Mouse (Mus musculus) monocyte, adult 5-6 weeks (primary cell): ENCODE results near the gene Rbm14. TPM values are rescaled to one million over a fixed set of nuclear protein-coding genes. Genes with fewer than 3 reads are reported as not detected.

ENCODE experiments used
- ATAC-seq: fragments of 153-309, 156-312 bp; replicated peaks from 2 replicates; pipeline ENCODE4 v1.8.0; 2017; ENCODE audit warnings: mild to moderate bottlenecking; ENCODE audit not compliant: low TSS enrichment, insufficient number of reproducible peaks, severe bottlenecking, poor library complexity, low FRiP score
- total RNA-seq: library from RNA; stranded (forward); fragments of 200-1000, 200-491, 200-594 nt; gene quantifications from 3 replicates; pipeline ENCODE4 v1.2.3, GENCODE M21; 2017

Gene Rbm14
- total RNA-seq: 6.2 to 21.3 TPM (median 6.9 TPM) in 3 replicates

DNA sequence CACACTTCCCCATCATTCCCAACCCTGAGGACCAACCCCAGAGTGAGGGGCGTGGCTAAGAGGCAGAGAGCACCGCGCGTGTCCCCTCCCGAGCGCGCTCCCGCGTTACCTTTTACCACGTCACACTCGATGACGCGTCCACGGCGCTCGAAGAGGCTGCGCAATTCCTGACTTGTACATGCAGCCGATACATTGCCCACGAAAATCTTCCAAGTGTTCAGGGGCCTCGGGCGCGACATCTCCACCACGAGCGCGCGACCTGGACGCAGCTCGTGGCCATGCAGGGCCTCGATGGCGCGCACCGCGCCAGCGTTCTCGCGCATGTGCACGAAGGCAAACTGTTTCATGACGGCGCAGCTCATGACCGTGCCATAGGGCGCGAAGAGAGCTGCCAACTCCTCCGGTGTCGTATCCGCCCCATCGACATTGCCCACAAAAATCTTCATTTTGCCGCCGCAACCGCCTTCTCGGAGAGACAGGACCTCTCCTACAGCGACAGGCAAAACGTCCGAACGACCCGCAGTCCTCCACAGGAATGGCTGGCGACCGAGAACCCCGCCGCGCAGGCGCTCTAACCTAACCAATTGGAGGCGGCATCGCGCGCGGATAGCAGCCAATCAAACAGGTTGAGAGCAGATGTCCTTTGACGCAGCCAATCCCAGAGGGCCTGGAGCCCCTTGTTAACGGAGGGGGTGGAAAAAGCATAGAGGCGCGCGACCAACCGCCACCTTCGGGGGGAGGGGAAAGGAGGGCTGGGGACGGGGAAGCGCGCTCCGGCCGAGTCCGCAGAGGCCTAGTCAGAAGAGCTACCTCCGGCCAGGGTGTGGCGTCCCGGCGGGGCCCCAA, at the start of gene Rbm14, which contains the start of gene Gm21992:
Gene Rbm14 (minus strand): TSS at position 572 of the 846 bp plus-strand sequence.
Gene Gm21992 (minus strand): TSS at position 550 of the 846 bp plus-strand sequence.
- ATAC-seq: peak; percentile 99

DNA sequence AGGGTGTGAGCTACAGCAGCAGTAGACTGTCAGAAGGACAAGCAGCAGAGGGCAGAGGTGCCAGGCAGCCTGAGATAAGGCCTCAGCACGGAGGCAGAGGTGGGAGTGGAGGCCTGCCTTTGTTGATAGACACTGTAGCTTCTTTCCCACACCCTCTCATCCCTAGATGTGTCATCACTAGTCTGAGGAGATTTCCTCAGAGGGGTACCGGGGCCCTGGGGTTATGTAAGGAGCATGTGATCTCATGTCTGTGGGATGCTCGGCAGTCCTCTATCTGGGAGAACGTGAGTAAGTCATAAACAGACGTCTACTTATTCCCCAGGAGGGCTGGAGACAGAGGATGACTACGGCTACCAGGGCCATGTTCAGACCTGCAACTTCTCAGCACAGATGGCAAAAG, 47.6 kb upstream of the Rbm14 start:
- ATAC-seq: no peak

DNA sequence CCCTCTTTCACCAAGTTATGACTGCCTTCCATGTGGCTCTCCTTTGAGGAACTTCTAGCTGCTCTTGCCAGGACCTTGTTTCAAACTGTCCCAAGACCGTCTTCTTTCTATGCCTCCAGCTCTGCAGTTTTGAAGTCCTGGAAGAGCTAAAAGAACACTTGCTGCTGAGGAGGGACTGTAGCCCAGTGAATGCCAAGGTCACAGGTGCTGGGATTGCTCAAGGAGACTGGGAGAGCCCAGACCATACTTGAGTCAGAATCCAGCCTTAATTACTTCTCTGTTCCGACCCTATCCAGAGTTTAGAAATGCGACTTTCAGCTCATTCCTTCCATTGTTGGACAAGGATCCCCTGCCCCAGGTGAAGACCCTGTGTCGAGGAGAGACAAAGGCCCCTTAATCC, 44.5 kb upstream of the Rbm14 start:
- no peak for ATAC-seq

DNA sequence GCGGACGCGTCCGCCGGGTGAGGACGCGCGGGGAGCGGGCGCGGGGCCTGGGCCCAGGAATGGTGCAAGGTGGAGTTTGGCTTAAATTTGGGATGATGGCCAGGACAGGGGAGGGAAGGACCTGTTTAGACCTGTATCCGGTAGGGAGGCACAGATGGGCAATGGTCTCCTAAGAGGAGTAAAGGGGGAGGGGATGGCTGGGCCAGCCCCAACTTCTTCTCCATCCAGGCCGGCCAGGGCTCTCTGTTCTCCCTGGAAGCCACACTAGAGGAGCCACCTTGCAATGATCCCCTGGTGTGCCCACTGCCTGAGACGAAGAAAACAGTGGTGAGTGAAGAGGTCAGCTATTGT, 44.0 kb upstream of the Rbm14 start:
- ATAC-seq: no peak

DNA sequence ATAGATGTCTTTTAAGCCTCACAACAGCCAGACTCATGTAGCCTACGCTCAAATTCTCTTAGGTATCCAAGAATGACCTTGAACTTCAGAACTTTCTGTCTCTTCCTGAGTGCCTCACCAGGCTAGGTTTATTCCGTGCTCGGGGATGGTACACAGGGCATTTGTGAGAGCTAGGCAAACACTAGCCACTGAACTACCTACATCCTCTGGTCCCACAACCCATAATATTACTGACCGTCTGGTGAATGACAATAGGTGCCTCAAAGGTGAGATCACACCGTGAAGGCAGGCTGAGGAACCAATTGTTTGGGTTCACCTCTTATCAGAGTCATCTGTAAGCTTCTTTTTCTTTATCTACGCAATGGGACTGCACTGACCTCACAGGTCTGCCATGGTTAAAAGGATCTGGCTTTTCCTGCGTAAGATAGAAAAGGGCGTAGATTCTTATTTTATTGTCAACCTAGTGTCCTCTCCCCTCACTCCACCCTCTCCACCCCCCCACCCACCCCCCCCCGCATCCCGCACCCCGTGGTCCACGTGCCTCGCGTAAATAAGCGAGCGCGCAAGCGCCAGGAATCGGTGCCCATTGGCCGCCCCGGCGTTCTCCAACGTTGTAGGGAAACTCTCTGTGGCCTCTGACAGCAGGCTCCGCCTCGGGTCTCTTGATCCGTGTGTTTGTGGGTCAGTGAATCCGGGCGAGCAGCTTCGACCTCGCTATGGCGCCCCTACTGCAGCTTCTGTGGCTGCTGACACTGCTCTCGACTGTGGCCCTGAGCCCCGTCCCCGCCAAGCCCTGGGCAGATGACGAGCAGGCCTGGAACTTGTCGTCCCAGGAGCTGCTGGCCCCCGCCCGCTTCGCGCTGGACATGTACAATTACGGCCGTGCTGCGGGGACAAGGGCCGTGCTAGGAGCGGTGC, 43.4 kb upstream of the Rbm14 start, which contains the start of gene Ctsf:
Gene Ctsf (plus strand): TSS at position 579 of the 918 bp plus-strand sequence.
- no peak for ATAC-seq

DNA sequence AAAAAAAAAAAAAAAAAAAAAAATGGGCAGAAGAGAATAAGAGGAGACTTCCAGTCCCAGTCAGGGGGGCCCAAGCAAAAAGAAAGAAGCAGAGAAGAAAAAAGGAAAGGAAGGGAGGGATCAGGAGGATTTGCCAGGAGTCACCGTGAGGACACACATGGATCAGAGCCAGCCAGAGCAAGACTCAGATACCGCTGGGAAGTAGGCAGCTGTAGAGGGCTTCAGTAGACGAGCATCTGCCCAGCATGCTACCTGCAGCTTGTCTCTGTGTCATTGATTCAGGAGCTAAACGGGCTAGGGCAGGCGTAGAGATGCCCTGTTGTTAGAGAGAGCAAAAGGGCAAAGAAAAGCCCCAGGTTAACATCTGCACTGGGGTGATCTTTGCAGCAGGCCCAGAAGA, 38.8 kb upstream of the Rbm14 start:
- ATAC-seq: no peak

DNA sequence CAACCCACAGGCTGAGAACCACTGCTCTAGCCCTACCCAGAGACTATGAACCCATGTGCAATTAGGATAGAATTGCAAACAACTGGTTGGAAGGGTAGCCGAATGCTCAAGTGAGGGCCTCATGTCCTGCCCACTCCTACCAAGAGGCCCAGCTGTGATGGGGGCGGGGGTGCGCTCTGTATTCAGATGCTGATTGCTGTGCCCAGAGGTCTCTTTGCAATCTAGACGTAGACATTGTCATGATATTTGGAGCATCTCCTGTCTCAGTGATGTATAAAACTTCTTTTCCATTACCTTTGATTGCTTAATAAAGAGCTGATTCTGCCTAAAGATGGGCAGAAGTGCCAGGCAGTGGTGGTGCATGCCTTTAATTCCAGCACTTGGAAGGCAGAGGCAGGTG, 38.4 kb upstream of the Rbm14 start:
- no peak for ATAC-seq

DNA sequence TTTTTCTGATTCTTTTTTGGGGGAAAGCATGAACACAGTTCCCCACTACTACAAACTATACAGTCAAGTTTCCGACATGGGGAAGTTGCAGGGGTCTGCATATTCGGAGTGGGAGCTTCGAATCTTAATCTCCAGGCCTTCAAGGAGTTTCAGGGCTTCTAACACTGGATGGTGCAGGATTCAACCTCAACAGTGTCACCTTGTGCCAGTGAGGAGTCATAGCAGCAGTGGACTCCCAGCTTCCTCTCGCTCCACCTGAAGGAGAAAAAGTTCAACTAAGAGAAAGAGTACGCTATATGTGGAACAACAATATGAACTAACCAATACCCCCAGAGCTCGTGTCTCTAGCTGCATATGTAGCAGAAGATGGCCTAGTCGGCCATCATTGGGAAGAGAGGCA, 36.1 kb upstream of the Rbm14 start:
- no peak for ATAC-seq

DNA sequence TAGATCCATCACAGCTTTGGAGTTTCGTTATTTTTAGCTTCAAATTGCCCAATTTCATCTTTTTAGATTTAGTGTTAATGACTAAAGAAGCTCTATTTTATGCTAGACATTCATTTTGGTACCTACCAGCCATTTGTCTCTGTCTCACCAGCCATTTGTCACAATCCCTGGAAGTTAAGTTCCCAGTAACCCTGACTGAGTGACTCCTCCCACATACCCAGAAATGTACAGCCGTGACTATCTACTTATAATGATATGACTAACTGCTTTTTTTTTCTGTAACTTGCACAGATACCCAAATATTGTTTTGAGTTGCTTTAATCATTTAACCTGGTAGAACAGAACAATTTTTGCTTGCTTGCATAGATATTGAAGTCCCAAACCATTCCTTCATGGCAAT, 34.4 kb upstream of the Rbm14 start:
- ATAC-seq: no peak

DNA sequence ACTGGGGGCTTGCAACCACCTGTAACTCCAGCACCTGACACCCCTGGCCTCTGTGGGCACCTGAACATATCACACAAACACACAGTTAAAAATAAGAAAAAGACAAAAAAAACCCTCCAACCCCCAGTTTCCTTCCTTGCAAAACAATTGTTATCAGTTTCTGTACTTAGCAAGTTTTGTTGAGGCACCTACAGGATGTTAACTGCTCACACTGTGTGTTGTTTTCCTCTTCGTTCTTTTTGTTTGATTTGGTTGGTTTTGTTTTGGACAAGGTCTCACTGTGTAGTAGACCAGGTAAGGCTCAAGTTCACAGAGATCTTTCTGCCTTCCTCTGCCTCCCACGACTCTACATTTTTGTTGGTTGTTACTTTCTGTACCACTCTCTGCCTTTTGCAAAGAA, 31.2 kb upstream of the Rbm14 start:
- ATAC-seq: no peak

DNA sequence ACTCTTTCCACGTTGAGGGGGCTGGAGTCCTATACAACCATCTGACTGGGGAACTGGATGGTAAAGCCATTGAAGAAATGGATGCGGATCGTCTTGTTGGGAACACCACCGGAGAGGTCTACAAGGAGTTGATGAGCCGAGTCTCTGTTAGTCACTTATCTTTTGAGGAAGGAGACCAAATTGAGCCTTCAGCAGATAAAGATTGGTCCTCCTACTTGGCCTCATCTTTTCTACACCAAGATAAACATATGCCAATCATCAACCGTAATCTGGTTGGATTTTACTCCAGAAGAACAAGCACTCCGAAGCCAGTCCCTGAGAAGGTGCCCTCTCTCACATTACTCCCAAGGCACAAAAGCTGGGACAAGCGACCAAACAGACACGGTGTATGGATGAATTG, 29.4 kb upstream of the Rbm14 start:
- ATAC-seq: no peak

DNA sequence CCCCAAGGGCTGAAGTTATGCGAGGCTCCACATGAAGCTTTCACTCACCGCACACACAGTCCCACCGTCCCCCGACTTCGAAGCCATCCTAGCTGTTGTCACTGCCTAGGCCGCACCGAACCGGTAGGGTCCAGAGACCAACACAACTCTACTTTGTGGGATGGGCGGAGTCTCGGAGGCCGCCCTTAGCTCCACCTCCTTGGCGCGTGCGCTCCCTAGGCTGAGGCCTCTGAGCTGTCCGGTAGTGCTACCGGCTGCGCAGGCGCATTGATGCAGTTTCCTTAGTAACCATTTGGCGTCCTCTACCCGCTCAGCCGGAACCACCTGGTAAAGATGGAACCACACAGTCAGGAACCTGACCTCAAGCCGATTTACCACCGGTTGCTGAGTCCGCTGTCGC, 27.7 kb upstream of the Rbm14 start, which contains the start of the genes Ccs and Ccdc87:
Gene Ccs (minus strand): TSS at position 184 of the 400 bp plus-strand sequence.
Gene Ccdc87 (plus strand): TSS at position 218 of the 400 bp plus-strand sequence.
- peak; percentile 100 for ATAC-seq

DNA sequence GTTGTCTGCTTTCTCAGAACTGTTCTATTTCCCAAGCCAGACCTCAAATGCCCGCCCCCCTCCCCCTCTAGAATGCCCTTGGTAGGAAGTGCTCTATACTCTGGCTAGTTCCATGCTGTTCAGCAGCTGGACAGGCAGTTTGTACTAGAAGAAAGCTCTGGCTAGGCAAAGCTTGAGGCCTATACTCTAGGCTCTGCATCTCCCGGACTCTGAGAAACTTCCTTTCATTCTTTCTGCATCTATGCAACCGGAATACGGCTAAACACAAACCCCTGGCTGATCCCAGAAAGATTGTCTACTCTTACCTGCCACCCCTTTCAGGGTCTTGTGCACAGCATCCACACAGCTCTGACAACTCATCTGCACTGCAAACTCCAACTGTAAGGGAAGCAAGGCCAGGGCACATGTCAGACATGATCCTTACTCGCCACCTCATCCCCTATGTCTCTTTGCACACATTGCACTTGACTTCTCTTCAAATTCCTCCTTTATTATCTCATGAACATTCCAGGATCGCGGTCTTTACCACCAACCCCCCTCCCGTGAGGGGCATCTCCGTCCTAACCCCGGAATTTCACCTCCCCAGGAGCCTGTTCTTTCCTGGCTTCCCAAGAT, 27.2 kb upstream of the Rbm14 start:
- no peak for ATAC-seq

DNA sequence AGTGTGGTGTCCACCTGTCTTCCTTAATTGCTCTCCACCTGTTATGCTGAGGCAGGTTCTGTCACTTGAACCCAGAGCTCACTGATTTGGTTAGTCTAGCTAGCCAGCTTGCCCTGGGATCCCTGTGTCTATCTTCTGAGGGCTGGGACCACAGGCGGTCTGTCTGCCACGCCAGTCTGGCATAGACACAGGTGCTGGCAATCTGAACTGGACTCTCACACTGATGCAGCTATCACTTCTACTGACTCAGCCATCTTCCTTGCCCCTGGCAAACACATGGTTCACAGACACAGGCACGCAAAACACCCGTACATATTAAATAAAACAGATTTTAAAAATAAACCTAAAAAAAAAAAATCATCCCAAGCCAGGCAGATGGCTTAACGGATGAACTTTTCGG, 25.6 kb upstream of the Rbm14 start:
- no peak for ATAC-seq

DNA sequence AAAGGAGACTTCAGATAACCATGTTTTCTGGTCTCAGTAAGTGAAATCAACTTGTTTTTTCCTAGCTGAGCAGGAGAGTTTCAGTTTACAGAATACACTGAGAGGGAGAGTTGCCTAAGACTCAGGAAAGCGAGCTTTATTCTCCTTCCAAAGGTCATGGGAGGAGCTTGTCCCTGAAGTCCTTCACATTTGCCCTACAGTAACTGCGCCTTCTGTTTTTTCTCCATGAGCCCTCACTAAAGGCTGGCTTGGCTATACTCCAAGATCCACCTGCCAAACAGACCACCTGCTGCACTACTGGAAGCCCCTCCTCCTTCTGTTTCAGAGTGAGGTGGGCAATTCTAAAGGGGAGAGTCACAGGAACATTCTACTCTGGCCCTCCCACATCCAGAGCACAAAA, 24.7 kb upstream of the Rbm14 start:
- no peak for ATAC-seq

DNA sequence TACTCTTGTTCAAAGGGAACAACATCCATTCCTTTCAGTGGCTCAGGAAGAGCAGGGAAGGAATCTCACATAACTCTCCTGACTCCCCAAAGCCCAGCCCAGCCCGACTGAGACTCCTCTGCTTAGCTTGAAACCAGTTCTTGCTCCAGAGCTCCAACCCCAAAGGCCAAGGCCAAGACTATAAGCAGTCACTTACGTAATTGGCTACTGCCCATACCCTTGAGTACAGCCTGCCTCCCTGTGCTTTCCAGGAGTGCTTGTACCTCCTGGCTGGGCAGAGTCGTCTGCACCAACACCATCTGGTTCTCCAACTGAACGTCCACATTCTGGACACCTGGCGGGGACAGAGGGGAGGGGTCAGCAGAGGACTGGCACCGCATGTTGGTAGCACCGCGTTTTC, 22.5 kb upstream of the Rbm14 start:
- ATAC-seq: no peak

DNA sequence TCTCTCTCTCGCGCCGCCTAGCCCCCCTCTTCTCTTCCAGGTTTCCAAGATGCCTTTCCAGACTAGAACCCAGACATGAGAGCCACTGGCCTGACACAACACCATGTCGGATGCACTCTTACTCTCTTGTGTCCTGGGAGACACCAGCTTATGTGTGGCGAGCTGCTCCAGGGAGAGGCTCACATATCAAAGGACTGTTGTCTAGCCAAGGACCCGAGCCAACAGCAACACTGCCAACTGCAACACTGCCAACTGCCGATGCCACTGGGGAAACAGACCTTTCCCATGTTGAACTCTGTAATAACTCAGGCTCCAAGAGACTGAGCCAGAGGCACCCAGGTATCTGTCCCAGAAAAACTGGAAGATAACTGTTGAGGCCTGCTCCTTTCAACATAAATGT, 17.7 kb upstream of the Rbm14 start:
- ATAC-seq: no peak

DNA sequence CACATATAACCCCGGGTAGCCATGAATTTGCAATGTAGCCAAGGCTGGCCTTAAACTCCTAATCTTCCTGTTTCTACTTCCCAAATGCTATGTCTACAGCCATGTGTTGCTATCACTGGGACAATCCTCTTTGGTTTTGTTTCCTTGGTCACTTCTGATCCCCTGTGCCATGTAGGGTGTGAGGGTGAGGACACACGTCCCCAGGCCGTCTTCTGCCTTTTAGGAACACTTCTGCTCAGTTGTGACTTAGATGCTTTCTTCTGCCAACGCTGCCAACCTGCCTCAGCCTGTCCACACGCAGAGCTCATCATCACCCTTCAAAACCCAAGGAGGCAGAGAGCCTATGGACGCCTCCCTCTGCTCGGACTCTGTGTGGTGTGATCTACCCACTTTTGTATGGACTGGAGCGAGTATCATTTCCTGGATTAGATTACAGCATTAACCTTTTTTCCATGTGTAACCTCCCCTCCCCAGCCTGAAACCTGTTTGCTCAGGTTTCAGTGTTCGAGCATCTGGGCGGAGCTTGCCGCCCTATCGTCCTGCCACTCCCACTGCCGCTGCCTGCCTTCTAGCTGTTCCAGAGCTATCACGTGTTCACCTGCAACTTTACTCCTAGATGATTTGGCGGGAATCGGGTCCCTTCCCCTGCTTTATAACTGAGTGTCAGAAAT, 17.1 kb upstream of the Rbm14 start:
- ATAC-seq: no peak
